Mouse (Mus musculus) gastrocnemius, adult 18-20 months (tissue): ENCODE measurements around the gene Zfhx2. TPM values are rescaled to one million over a fixed set of nuclear protein-coding genes. Genes with fewer than 3 reads are reported as not detected.
A peak's percentile ranks its signal among the peaks of the same experiment; 100 is the strongest.

Experiments used
- DNase-seq: peaks from one replicate; pipeline ENCODE4 v3.0.0; 2021; ENCODE audit warnings: low spot score
- long read RNA-seq, 2 experiments: library from polyadenylated mRNA; stranded (forward); transcript quantifications; one replicate each; pipeline ENCODE4 v2.0.0; 2021
- total RNA-seq, 2 experiments: library from RNA; stranded (reverse); gene quantifications; 2 replicates each; pipeline ENCODE4 v1.2.3; 2021

Gene Zfhx2
- total RNA-seq, result 1 to 10 TPM; 4.9 to 5.6 TPM
- long read RNA-seq, experiment 1, partial matches to known transcripts, result 0 of 1 reads
- long read RNA-seq, experiment 1, other reads (novel, unspliced or antisense), result 1 of 1 reads
- long read RNA-seq, experiment 2, result 0 reads

DNA sequence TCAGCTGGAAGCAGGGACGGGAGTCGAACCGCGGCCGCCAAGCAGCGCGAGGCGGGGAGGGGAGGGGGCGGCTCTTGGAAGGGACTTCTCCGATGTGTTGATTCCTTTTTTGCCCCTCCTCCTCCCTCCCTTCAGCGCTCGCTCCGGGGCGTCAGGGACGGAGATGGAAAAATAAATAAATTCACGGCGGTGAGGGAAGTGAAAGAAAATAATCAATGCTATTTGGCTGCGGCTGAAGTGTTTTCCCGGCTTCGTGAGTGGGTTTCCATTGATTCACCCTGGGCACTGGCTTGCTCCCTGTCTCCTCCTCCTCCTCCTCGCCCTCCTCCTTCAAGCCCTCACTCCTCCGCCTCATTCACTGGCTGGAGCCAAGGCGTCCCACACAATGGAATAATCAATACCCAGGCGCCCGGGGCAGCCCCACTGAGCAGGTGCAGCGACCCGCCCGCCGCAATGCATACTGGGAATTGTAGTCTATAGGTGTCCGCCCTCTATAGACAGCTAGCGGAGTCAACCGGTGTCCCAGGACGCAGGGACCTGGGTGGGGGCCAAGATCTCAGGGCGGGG is at the start of gene Zfhx2:
Gene Zfhx2 (minus strand): TSS at position 314 of the 567 bp plus-strand sequence.
- peak; percentile 95 for DNase-seq

DNA sequence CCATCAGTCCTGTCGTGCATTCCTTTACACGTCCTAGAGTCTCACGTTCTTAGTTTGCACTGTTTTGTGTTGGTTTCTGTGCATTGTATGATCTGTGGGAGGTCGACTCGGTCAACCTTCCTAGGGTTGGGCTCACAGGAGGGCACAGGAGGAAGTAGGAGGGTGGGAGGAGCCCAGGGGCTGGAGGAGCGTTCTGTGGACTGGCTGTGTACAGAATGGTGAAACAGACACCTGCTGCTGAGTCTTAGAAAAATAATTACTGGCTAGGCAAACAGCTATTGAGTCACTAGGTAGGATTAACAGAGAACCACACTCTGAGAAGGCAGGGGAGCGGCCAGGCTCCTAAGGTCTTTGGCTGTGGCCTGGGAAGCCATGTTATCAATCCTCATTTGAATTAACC is 47.2 kb upstream of the Zfhx2 start:
- no peak for DNase-seq

- DNase-seq, result no peak
Measured at GRCm38 (mm10) chr14:55135676-55136075, 43.6 kb upstream of the Zfhx2 start.

DNA sequence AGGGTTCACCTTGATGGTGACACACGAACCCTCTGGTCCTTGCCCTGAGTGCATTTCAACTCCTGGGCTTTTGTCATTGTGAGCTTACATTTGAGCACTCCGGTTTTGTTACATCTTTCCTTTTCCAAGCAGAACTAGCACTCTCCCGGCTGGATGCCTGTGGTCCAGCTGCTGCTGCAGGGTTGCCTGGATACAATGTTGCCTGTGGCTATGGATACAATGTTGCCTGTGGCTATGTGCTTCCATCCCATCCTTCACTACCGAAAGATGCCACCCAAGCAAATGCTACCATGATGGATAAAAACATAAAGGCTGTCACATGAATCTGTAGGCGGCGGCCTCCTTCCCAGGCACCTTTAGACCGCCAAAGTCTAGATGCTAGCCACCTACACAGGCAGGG is 34.4 kb upstream of the Zfhx2 start:
- no peak for DNase-seq

- DNase-seq, result no peak
Measured at GRCm38 (mm10) chr14:55125711-55126110, 33.6 kb upstream of the Zfhx2 start.

GRCm38 (mm10) chr14:55122359-55122758 is 30.2 kb upstream of the Zfhx2 start:
- no peak for DNase-seq

DNA sequence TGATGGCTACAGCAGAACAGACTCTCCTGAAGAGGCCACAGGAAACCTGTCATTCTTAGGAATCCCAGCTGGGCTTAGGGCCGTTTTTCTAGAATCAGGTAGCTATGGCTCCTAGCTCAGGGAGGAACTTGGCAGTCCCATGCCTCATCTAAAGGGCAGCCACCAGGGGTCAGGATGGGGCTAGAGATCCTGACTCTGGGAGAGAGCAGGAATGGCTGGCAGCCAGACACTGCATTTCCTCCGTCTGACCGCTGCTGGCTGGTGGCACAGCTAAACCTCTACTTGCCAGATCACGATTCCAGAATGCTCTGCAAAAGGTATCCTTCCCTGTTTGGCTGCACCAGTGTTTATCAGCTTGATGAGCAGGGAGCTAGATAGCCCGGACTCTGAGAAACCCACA is 29.8 kb upstream of the Zfhx2 start:
- peak; percentile 73 for DNase-seq

- no peak for DNase-seq
Measured at GRCm38 (mm10) chr14:55119421-55120134, 27.5 kb upstream of the Zfhx2 start.

- DNase-seq, result peak; percentile 36
Measured at GRCm38 (mm10) chr14:55118852-55119251, 26.7 kb upstream of the Zfhx2 start.

DNA sequence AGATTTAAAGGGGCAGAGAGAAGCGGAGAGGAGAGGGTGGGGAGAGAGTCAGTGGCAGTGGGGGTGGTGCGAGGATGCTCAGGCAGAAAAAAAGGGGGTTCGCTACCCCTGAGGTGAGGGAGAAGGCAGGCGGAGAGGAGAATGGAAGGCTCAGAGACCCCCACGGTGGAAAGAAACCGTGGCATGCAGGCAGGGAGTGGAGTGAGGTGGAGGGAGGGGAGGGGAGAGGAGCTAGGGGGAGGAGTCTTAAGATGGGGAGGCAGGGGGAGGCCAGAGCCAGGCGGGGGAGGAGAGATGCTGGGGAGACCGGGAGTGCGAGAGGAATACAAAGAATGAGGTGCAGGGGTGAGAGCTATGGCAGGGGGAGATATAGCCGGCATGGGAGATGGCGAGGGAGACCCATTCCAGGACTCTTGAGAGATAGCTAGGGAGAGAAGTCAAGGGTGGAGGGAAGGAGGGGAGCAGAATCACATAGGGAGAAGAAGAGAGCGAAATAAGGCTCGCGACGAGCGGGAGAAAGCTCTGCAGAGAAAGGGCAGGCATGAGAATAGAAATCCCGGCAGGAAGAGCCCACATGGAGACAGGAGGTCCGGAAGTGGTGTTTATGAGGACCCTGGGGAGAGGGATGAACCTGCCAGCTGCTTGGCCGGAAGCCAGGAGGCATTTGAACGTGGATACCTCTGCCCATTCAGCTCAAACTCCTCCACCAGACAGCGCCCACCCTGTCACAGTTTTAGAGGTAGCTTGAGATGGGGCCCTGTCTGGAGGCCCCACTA is 24.5 kb upstream of the Zfhx2 start, which contains the start of gene Jph4:
Gene Jph4 (minus strand): TSS at position 511 of the 776 bp plus-strand sequence.
- DNase-seq, result no peak

GRCm38 (mm10) chr14:55115846-55116245 is 23.7 kb upstream of the Zfhx2 start:
- DNase-seq, result no peak

- no peak for DNase-seq
Measured at GRCm38 (mm10) chr14:55114759-55115701, 22.9 kb upstream of the Zfhx2 start.

GRCm38 (mm10) chr14:55113975-55114645 is 22.0 kb upstream of the Zfhx2 start:
- DNase-seq, result no peak

GRCm38 (mm10) chr14:55113351-55113974 is 21.3 kb upstream of the Zfhx2 start:
- DNase-seq, result no peak

GRCm38 (mm10) chr14:55111720-55112119 is 19.6 kb upstream of the Zfhx2 start:
- no peak for DNase-seq

DNA sequence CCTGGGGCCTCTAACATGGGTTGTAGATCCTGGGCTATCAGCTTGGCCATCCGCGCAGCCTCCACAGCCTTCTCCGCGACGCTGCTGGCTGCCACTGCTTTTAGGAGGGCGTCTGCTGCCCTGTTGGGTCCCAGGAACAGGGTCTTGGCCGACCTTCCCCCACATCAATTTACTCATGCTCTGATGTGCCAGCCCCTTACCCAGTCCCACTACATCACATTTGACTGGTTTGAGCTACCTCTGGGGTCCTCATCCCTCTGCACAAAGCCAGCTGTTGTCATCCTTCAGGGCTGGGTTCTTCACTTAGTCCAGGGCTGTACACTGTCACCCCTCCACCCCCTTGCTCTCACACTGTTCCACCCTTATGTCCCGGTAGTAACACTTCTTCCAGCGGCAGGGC is 18.0 kb upstream of the Zfhx2 start:
- no peak for DNase-seq

- DNase-seq, result no peak
Measured at GRCm38 (mm10) chr14:55109048-55109873, 17.1 kb upstream of the Zfhx2 start.

DNA sequence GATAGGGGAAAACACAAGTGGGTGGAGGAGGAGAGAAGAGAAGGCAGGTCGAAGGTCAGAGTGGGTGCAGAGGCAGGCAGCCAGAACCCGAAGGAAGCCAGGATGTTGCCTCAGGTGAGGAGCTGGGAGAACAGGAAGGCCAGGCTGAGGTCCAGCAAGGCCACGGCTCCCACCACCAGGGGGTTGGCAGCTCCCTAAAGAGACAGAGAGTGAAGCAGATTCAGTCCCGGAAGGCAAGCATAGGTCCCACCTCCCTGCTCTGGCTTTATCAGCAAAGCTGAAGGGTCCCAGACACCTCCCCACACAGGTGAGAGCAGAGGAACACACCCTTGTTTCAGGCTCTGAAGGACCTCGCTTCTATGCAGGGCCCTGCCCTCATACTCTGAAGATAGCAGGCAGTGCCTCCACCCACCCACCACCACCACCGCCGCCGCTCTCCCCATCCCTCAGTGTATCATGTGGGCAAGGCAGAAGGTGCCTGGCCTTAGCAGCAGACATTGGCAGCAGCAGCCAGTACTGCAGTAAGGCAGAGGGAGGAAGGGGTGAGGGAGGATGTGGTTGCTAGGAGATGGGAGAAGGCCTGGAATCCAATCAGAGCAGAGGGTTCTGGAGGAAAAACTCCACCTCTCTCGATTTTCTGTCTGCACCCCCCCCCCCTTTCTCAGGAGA is 16.2 kb upstream of the Zfhx2 start:
- DNase-seq, result no peak

DNA sequence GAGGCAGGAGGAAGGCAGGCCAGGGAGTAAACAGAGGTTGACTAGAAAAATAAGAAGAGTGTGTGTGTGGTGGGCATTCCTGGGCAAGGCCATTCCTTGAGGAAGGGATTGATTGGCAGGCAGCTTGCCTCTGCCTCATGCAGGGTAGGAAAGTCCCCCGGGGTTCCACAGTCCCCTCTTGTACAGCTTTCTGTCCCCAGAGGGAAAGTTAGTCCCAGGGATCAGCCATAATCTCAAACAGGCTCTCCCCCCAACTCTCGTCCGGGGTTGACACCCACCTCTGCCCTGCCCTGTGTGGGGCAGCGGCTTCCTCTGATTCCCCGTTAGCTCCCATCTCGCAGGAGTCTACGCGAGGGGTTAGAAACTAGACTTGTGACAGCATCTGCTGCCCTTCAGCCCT is 14.9 kb upstream of the Zfhx2 start:
- no peak for DNase-seq
